Mouse (Mus musculus) erythroblast, embryonic 14.5 days (primary cell): ENCODE data around the gene Scn9a.

Experiments
- GATA1 ChIP-seq: IDR thresholded peaks from 2 replicates; pipeline ENCODE4 v1.6.1; 2012; ENCODE audit warnings: low read length, inconsistent platforms, mixed read lengths
- TAL1 ChIP-seq: IDR thresholded peaks from 3 replicates; pipeline ENCODE4 v1.6.1; 2012; ENCODE audit warnings: low read length, inconsistent platforms, mixed read lengths

DNA sequence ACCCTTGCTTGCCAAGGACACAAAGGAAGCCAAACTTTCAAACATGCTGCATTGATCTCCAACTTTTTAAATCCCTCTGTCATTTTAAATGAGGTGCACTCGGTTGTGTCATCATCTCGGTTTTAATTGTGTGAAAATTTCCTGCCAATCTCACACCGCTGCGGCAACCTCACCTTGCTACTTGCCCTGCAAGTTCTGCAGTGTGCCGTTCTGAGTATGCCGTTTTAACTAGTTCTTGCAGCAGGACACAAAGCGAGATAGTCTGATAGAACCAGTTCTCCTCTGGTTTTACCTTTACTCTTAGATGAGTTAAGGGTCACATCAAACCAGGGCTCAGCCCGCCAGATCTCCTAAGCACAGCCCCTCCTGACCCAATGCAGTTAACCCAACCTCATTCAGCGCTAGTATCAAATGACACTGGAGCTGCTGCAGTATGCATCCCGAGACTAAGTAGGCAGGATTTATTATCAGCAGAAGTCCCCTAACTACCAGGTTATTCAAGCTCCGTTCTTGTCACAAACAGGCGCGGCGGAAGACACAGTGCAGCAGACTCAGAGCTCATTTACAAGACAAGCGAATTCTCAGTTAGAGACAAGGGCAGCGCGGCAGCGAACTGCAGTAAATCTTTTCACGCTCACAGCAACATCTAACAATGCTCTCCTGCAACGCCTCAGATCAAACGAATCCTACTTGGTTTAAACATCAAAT lies 194.8 kb downstream of the Scn9a start:
- no peak for TF ChIP-seq GATA1
- TF ChIP-seq TAL1, result no peak
